Mouse (Mus musculus) neural tube, embryonic 10.5 days (tissue): Measurements from ENCODE around the gene Shbg.
"Not testable (repeated sequence)": the region's sequence is repeated elsewhere in the genome, so short reads cannot be mapped to it uniquely, and the experiment has no call there.

Source experiments
- DNase-seq: peaks from one replicate; pipeline ENCODE4 v3.0.0-alpha.2; 2017; ENCODE audit warnings: low spot score; ENCODE audit errors: extremely low spot score

The Shbg gene

DNA sequence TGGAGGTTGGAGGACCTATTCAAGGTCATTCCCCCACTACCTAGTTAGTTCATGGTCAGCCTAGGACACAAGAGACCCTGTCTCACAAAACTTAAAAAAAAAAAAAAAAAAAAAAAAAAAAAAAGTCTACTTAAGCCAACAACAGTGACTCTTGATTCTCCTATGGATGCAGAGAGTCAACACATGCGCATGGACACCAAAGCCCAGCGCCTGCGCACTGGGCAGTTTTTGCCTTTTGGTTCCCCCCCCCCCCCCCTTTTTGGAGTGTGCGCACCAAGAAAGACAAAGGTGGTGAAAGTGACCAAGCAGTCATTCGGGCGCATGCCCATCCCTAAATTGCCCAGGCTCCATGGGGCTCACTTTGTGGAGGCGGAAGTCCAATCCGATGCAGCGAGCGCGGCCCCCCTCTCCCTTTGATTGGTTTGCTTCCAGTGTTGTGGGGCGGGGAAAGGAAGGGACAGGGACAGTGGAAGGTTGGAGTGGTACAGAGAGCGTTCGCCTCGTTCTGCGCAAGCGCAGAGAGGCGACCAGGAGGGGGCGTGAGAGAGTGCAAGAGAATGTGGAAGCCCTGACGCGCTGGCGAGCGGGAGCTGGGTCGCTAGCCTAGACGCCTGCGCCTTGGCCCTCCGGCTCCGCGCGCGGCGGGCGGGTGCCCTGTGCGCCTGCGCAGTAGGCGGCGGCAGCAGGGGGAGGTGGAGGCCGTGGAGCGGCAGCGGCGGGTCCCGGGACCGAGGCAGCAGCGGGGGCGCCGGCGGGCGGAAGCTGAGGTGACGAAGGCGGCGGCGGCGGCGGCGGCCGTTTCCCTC, 14.8 kb upstream of the Shbg start, which contains the start of gene Fxr2:
Gene Fxr2 (plus strand): TSS at position 707 of the 806 bp plus-strand sequence.
- peak; percentile 100 for DNase-seq

DNA sequence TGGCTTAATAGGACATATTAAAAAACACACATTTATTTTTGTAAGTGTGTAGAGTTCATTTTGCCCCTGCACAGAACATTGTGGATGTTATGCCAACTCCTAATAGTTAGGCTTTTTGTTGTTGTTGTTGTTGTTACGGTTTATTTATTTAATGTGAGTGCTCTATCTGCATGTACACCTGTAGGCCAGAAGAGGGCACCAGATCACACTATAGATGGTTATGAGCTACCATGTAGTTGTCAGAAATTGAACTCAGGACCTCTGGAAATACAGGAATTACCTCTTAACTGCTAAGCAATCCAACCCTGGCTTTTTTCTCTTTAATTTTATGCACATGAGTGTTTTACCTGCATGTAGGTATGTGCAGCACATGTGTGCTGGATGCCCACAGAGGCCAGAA, 12.1 kb upstream of the Shbg start:
- DNase-seq = no peak

DNA sequence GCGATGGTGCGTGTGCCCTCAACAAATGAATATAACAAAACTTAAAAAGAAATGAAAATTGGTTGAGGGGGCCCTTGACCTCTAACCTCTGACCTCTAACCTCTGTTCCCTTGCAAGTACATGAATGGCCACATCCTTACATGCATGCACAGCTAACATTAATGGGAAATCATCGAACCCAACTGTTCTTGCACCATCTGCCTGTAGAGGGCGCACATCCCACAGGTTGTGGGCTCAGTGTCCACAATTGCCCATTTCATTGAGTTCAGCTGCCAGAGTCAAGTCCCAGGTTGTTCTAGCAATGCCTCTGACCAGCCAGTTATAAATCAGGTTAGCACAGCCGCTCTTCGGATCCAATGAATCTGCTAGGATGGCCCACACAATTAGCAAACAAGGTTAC, 10.6 kb upstream of the Shbg start:
- DNase-seq = peak; percentile 88

DNA sequence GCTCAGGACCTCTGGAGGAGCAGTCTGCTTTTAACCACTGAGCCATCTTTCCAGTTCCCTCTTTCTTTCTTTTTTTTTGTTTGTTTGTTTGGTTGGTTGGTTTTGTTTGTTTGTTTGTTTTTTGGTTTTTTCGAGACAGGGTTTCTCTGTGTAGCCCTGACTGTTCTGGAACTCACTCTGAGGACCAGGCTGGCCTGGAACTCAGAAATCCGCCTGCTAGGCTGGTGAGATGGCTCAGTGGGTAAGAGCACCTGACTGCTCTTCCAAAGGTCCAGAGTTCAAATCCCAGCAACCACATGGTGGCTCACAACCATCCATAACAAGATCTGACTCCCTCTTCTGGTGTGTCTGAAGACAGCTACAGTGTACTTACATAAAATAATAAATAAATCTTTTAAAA, 6.6 kb upstream of the Shbg start:
- not testable (repeated sequence) for DNase-seq

DNA sequence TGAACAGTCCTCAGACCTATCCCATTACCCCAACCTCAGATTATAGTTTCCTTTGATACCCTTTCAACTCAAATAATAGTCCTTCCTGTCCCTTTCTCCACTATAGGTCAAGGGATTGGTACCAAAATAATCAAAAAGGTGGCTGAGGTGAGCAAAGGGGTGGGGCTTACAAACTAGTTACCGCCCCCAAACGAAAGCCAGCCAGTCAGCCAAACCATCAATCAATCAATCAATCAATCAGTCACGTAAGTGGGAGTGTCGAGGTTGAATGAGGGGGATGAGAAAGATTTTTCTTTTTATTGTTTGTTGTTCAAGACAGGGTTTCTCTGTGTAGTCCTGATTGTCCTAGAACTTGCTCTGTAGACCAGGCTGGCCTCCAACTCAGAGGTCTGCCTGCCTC, 5.3 kb upstream of the Shbg start:
- DNase-seq = no peak

DNA sequence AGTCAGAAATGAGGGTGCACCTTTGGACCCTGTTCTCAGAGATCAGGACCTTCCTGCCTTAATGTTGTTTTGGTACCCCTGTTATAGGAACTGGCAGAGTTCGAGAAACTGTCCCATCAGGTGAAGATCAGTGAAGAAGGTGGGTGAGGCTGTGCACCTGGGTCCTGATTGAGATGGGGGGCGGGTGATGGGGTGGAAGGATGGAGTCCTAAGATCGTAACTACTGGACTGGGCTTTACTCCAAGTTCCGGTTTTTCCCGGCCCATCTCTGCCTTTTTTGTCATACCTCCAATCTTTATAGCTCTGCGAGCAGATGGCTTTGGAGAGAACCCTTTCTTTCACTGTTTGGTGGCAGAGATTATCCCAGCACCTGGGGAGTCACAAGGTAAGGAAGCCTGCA, 4.7 kb upstream of the Shbg start:
- no peak for DNase-seq

DNA sequence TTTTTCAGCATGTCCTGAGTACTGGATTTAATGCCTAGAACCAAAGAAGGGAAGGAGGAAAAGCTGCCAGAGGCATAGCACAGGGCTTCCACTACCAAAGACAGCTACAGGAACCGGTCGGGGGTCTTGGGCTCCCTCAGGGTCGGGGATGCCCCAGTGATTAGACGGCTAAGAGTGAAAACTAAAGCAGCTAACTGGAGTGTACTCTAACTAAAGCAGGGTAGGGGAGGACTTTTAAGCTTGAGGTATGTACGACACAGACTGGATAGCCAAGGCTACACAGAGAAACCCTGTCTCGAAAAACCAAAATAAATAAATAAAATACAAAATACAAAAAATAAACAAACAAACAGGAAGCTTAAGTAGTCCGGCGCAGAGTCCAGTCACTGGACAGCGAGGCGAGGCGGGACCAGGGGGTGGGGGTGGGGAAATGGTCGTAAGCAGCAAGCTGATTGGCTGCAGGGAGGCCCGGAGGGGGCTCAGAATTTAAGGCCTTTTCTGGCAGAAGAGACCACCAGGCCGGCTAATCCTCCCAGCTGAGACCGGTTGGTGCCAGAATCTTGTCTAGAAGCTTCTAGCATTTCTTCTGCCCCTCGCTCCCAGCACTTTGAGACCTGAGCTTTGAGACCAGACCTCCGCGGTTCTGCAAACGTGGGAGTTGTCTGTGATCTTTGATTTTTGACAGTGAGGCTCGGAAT, 4.0 kb upstream of the Shbg start, which contains the start of gene Sat2:
Gene Sat2 (plus strand): TSS at position 454 of the 698 bp plus-strand sequence.
- peak; percentile 79 for DNase-seq

DNA sequence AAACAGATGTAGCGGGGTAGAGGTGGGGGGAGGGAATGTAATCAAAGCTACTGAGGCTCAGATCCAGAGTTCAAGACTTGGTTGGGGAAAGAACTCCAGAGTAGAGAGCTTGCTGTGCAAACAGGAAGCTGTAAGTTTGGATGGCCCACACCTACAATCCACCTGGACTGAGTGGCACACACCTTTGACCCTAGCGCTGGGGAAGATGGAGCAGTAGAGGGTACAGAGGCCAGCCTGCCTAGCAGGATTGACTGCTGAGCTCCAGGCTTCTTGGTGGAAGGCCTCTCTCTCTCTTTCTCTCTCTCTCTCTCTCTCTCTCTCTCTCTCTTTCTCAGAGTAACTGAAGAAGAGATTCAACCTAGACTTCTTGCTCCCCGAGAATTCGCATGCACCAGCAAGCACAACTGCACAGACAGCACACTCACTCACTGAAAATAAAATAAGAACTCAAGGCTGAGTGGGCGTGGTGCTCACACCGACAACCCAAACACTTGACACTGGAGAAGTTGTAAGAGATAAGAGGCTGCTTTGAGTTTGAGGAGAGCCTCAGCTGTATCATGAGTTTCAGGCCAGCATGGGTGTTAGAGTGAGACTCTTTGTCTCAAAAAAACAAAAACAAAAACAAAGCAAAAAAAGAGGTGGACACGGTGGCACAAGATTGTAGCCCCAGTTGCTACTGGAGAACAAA, 2.8 kb upstream of the Shbg start:
- DNase-seq = no peak

DNA sequence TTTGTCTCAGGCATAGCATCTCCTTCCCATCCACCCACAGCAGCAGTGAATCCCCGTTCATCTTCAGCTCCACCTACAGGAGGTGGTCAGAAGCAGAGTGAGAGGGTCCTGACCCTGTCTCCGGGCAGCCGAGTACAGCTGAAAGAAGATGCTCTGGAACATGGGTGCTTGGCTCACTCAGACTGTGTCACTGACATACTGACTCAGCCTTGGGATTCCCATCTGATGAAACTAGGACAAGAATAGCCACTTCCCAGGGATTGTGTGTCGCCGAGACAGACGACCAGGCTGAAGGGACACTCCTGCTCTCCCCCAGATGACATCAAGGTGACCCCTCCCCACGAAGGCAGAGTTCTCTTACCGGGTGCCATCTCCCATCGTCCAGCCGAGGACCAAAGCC, 924 bp downstream of the Shbg start:
- no peak for DNase-seq

DNA sequence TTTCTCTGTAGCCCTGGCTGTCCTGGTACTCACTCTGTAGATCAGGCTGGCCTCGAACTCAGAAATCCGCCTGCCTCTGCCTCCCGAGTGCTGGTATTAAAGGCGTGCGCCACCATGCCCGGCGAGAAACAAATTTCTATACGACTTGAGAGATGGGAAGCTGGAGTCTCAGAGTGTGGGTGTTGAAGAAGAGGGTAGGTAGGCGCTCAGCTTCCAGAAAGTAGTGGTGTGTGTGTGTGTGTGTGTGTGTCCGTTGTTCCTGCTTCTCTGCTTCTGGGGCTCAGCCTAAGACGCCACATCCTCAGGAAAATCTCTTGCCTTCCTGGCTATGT, 3.5 kb downstream of the Shbg start:
- not testable (repeated sequence) for DNase-seq

DNA sequence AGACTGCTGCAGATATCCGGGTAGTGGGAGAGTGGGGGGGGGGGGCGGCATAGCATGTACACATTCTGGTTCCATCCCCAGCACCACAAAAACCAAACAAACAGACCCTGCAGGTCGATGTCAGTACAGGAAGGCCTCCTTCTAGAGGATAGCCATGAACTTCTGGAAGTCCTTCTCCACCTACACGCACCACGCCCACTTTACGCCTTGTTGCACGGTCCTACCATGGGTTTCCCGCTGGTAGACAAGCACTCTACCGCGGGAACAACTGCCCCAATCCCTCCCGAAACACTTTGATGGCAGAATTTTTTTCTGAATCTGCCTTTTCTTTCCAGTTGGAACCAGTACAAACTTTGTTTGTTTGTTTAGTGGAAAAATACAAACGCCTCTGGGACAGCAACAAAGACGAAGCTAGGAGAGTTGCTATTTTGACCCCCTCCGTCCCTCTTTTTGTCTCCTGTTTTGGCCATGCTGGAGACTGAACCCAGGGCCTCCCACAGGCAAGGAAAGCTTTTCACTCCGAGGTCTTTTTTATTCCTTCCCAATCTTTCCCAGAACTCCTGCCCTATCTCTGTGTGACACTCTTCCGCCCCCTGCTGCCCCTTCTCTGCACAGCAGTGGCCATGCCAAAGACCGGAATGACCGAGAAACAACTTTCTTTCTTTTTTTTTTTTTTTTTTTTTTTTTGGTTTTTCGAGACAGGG, 4.0 kb downstream of the Shbg start:
- DNase-seq = peak; percentile 84

DNA sequence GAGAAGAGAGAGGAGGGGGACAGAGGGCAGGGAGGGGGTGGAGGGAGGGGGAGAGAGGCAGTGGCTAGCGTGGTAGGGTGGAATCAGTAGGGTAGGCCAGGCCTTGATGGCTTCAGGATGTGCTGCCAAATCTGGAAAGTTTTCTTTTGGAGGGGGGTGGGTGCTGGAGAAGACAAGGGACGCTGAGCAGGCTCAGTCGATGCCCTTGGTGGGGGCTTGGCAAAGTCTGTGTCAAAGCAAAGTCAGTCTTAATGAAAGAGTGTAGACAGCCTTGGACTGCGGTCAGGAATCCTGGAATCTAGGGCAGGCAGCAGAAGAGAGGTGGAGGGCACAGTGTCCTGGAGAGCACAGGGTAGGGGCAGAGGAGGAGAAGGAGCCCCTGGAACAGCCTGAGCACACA, 6.8 kb downstream of the Shbg start:
- no peak for DNase-seq

DNA sequence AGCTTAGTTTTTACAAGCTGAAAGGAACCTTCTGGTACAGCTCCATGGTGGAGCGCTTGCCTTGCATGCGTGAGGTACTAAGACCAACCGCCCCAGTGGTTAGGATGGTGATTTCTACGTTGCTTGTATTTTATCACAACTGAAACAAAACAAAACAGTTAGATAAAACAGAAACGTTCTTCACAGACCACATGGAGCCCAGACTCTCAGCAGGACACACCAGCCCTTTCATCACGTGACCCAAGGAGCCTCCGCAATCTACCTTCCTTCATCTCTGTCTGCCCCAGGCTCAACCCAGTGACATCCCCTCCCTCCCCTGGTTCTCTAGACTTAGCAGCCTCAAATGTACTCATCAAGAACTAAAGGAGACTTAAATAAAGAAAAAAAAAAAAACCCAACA, 8.3 kb downstream of the Shbg start:
- no peak for DNase-seq

DNA sequence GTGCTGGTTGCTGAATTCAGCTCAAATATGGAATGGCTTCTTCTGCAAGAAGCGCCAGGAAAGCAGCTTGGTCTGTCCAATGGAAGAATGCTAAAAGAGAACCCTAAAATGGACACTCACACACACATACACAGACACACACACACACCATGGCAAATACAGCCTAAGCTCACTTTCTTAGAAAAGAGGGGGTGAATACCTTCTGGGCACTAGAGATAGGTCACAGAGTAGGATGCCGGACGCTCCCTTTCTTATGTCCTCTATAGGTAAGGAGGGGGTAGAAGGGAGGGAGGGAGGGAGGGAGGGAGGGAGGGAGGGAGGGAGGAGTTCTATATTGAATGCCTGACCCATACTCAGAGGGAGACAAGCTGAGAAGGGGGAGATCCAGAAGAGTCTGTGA, 9.2 kb downstream of the Shbg start:
- no peak for DNase-seq

DNA sequence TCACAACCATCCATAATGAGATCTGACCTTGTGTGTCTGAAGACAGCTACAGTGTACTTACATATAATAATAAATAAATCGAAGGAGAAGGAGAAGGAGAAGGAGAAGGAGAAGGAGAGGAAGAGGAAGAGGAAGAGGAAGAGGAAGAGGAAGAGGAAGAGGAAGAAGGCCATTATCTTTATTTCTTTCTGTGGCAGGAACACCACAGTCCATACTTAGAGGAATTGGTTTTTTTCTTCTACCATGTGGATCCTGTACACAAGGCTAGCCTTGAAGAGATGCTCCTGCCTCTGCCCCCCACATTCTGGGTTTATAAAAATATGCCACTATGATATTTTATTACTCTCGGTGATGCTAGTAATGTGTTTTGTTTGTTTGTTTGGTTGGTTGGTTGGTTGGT, 10.9 kb downstream of the Shbg start:
- DNase-seq = no peak

DNA sequence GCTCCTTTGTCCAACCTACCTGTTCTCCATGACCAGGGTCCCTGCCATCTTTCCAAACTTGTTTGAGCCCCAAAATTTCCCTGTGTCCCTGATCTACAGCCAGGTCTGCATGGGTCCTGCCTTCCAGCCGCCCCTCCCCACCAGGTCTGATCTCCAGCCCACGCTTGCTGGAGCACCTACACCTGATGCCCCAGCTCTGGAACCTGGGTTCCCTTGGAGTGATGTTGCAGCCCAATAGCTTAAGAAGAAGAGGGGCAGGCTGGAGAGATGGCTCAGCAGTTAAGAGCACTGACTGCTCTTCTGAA, 11.3 kb downstream of the Shbg start:
- no peak for DNase-seq

DNA sequence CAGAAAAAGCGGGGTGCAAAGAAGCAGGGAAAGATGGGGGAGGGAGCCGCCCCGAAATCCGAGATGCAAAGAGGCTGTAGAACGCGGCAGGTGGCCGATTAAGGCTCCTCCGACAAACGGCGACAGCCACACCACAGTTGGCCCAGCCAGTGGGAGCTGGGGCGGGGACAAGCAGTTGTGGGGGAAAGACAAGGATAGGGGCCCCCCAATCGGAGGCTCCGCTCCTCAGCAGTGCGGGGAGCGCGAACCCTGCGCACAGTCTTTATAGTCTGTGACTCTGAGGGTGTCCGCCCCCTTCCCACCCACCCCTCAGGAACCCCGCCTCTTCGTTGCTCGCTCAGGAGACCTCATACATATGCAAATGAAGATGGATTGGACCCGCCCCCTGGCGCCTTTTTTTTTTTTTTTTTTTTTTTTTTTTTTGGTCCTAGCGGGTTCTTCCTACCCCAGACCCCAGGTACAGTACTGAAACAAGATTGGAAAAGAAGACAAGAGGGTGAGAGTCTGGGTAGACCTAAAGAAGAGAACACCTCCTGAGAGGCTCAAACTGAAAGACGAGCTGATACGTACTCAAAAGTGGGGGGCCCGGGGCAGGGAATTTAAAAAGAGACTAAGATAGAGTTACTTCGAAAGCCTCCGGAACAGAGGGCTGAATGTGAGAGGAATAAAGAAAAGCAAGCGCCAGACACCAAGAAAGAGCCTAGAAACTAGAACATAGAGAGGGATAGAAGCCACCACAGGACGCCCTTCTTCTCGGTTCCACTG, 11.8 kb downstream of the Shbg start, which contains the start of gene Atp1b2:
Gene Atp1b2 (minus strand): TSS at position 217 of the 765 bp plus-strand sequence.
- DNase-seq = peak; percentile 74

DNA sequence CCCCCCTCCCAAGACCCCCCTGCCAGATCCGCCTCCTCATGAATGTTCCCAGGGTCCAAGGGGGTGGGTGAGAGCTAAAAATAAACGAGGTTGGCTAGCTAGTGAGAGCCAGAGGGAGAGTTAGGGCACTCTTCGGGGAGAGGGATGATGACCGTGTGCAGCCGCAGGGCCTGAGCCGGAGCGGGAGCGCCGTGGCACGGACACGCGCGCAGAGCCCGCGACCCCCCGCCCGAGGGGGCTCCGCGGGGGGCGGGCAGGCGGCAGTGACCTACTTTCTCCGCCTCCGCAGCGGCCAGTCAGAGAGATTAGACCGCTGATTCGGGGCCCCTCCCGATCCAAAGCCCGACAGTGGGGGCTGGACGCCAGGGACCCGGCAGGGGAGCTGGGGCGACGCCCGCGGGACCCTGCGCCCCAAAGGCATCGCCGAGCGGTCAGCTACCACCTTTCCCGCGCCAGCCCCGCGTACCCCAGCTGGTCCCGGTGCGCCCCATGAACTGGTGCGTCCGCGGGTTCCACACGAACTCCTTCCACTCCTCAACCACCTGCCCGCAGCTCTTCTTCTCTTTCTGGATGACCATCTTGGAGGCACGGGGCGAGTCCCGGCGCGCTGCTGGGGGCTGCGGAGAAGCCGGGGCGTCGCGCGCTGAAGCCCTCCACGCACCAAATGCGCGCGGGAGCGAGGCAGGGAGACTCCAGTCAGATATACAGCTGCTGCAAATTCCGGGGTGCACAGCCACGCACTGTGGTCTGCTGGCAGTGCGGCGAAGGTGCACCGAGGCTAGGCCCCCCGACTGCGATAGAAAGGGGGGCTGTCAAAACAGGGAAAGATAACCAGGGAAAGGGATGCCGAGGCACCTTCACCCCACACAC, 12.7 kb downstream of the Shbg start:
- peak; percentile 51 for DNase-seq

DNA sequence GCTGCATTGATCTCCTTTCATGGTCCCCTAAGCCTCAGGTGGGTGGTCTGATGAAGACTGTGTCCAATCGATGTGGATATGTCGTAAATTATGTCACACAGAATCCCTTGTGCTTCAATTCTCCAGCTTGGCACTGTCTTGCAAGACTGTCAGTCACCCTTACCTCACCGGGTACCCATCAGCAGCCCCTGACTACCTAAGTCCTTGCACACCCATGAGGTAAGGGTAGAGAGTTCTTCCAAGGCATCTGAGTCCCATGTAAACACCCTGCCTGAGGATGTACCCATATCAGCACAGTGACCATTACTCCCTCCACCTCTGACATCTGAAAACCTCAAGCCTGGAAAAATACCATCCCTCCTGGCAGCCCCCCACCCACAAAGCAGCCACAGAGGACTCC, 13.4 kb downstream of the Shbg start:
- no peak for DNase-seq

DNA sequence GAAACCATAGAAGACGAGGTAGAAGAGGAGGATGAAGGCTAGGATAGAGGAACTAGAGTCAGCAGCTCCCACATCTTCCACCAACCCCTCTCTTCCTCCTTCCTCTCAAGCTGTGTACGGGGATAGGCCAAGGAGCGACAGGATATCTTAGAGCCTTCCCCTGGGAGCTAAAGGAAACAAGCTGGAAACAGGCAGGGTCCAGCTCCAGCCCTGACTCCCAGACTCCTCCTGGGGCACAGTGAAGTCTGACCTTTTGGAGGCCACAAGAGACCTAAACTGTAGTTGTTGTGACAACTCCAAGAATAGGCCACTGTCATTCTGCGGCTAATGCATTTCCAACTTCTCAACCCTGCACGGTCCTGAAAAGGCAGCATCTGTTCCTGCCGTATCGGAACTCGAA, 14.2 kb downstream of the Shbg start:
- no peak for DNase-seq
